Mouse (Mus musculus) stomach, postnatal 0 days (tissue): ENCODE results near the gene Ppp1cb. TPM values are rescaled to one million over a fixed set of nuclear protein-coding genes. Genes with fewer than 3 reads are reported as not detected.

Source experiments
- ATAC-seq: fragments of 200-750 bp; cut with Nextera tagmentation; 2 replicates; pipeline ENCODE4 v1.8.0; 2017; ENCODE audit not compliant: low FRiP score, low TSS enrichment
- DNase-seq: peaks from one replicate; pipeline ENCODE4 v3.0.0-alpha.2; 2016; ENCODE audit warnings: low spot score
- H3K27ac ChIP-seq: fragments of 300-500 bp; sonication (generic); replicated peaks from 2 replicates; pipeline ENCODE4 v1.5.1; 2014; ENCODE audit warnings: mild to moderate bottlenecking, control low read depth
- H3K27me3 ChIP-seq: fragments of 300-500 bp; sonication (generic); 2 replicates; pipeline ENCODE4 v1.6.1; 2014; ENCODE audit warnings: low read length; ENCODE audit not compliant: control insufficient read depth, insufficient read depth
- H3K36me3 ChIP-seq: fragments of 300-500 bp; sonication (generic); 2 replicates; pipeline ENCODE4 v1.6.1; 2014; ENCODE audit warnings: low read length, mixed read lengths; ENCODE audit not compliant: control insufficient read depth, insufficient read depth
- H3K4me1 ChIP-seq: fragments of 300-500 bp; sonication (generic); replicated peaks from 2 replicates; pipeline ENCODE4 v1.6.1; 2014; ENCODE audit warnings: antibody characterized with exemption; ENCODE audit not compliant: control insufficient read depth, insufficient read depth
- H3K4me2 ChIP-seq: fragments of 300-500 bp; sonication (generic); replicated peaks from 2 replicates; pipeline ENCODE4 v1.6.1; 2014; ENCODE audit warnings: low read depth, mild to moderate bottlenecking, control low read depth, moderate library complexity
- H3K4me3 ChIP-seq: fragments of 300-500 bp; sonication (generic); 2 replicates; pipeline ENCODE4 v1.5.1; 2014; ENCODE audit warnings: low read depth, low read length, control low read depth
- H3K9ac ChIP-seq: fragments of 300-500 bp; sonication (generic); 2 replicates; pipeline ENCODE4 v1.6.1; 2014; ENCODE audit warnings: mild to moderate bottlenecking, low read length, control low read depth, mixed read lengths
- H3K9me3 ChIP-seq: fragments of 300-500 bp; sonication (generic); 2 replicates; pipeline ENCODE4 v1.6.1; 2016; ENCODE audit warnings: low read length; ENCODE audit not compliant: control insufficient read depth
- CTCF ChIP-seq: IDR thresholded peaks from 2 replicates; pipeline ENCODE4 v1.5.1; 2016; ENCODE audit warnings: antibody characterized with exemption, low read depth, mild to moderate bottlenecking, moderate library complexity
- EP300 ChIP-seq: optimal IDR thresholded peaks from 2 replicates; pipeline ENCODE3; 2016; ENCODE audit warnings: antibody characterized with exemption
- WGBS: fragments of 180-500 bp; shearing (Covaris S2); extraction: QIAGEN DNeasy Blood & Tissue Kit; methylation state at CpG from one replicate; pipeline ENCODE4 v1.1.7; 2014; 5-methylcytosine and 5-hydroxymethylcytosine counted together
- polyA plus RNA-seq: library from polyadenylated mRNA; unstranded; fragments of >200 nt; fragmentation: Nextera tagmentation; extraction: Ambion mirVana; gene quantifications from 2 replicates; pipeline ENCODE4 v1.2.1, GENCODE M21; 2015

The Ppp1cb gene
- polyA plus RNA-seq, 1 experiment from 2014 or later = 193 TPM

DNA sequence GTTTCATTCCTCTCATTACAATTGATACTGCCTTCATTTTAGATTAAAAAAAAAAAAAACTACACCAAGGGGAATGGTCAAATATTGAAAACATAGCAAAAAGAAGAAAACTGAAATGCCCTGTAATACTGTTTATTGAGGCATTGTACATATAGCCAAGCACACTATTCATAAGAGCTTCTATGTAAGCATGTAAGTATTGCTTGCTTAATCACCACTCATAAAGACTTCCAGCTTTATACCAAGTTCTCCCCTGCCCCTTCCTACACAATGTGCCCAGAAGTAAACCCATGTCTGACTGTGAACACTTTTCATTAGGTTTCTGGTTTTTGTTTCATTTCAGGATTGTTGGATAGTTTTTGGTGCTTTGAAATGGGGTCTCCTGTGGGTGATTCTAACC, 11.8 kb upstream of the Ppp1cb start:
- H3K4me1 ChIP-seq = no peaks in the 10 kb centered on the region
- no peak overlapping the region for H3K4me3 ChIP-seq
- no peaks in the 10 kb centered on the region for H3K27me3 ChIP-seq
- H3K36me3 ChIP-seq = no peaks in the 10 kb centered on the region
- DNase-seq (no peak), ATAC-seq (no peak)
- H3K9ac ChIP-seq = no peak overlapping the region
- H3K9me3 ChIP-seq = no peaks in the 10 kb centered on the region
- TF ChIP-seq CTCF = no peak
- no peak for TF ChIP-seq EP300
- no peak overlapping the region for H3K4me2 ChIP-seq
- H3K27ac ChIP-seq = no peak overlapping the region

DNA sequence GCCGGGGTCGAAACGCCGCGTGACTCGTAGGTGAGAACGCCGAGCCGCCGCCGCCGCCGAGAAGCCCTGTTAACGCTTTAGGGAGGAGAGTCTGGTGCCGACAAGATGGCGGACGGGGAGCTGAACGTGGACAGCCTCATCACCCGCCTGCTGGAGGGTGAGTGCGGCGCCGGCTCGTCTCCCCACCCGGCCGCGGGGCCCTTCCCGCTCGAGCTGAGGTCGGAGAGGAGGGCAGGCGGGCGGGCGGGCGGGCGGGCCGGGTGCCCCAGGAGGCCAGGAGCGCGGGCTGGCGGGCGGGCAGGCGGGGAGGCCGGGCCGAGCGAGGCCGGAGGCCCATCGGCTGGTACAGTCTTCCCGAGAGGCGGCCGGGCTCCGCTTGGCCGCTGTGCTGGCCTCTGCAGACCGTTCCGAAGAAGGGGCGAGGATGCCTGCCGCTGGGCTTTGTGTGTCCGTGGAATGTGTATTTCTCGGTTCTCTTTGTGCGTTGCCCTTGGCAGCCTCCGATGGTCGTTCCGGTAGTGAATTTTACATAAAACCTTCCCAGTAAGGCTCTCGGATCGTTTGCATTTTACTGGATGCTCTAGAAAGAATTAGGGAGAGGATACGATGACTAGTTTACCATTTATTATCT, 723 bp downstream of the Ppp1cb start:
- ATAC-seq = peak; percentile 80
- peak overlapping the region; percentile 55 for H3K4me2 ChIP-seq
- no peaks in the 10 kb centered on the region for H3K27me3 ChIP-seq
- no peak for TF ChIP-seq EP300
- no peak for TF ChIP-seq CTCF
- under 1% methylated on average over 52 of the region's 63 CpGs for WGBS
- H3K9ac ChIP-seq = peak overlapping the region; percentile 98
- no peaks in the 10 kb centered on the region for H3K36me3 ChIP-seq
- DNase-seq = no peak
- H3K4me3 ChIP-seq = peak overlapping the region; percentile 89
- H3K4me1 ChIP-seq = no peaks in the 10 kb centered on the region
- H3K9me3 ChIP-seq = no peaks in the 10 kb centered on the region
- peak overlapping the region; percentile 99 for H3K27ac ChIP-seq

DNA sequence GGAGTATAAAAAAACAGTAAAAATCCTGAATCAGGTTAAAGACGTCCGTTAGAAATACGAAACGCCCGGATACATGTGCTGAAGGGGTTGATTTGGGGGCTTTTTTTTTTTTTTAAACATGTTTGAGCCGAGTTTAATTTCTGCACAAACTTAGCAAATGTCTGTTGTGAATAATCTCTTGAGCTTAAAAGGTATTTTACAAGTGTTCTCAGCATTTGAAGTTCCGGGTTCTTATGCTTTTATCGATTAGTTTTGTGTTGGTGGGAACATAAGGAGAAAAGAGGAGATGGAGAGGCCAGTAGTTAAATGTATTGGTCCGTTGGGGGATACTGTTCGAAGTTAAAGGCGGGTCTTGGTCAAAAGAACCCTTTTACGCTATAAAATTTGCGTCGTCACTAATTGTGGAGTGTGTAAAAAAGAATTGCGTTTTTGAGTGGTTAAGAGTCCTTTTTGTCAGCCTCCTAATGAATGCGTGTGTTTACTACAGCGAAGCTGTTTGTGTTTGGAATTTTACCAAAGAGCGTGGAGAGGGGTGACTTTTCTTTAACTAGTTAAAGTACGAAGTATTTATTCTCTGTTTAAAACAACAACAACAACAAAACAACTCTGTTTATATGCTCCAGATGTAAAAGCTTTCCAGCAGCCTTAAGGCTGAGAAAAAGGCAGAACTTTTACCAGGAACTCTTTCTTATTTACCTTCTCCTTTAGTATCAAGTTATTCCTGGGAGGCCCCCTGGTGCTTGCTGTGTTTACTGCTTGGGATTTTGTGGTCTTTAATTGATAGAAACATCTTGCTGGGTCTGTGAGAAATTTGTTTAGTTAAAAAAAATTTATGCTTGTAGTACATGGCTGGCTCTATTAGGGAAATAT, 1.5 kb downstream of the Ppp1cb start:
- TF ChIP-seq EP300 (no peak), CTCF (peak; percentile 69)
- DNase-seq = peak; percentile 65

DNA sequence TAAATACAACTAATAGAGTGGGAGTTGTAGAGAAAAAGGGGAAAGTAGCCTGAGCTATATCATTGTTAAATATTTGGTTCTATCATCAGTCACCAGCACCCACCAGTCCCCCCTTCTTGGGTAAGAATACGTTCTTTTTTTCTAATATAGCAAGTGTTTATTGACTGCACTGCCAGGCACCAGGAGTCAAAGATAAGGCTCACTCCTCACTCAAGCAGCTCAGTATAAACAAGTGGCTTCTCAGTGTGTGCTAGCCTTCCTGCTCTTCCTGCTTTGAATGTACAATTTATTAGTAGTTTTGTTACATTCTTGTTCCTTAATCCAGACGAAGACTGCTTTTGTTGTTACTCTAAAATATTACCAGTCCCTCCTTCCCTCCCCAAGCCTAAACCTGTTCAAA, 2.3 kb downstream of the Ppp1cb start:
- ATAC-seq (no peak), DNase-seq (no peak)
- Histone ChIP-seq H3K9me3 (no peaks in the 10 kb centered on the region), H3K27ac (0 out of 2 replicates have a peak overlapping the region, but pooled peaks have one; percentile 24), H3K9ac (no peak overlapping the region), H3K36me3 (no peaks in the 10 kb centered on the region), H3K4me1 (no peaks in the 10 kb centered on the region), H3K4me3 (peak overlapping the region; percentile 31), H3K27me3 (no peaks in the 10 kb centered on the region), H3K4me2 (peak overlapping the region; percentile 46)
- TF ChIP-seq CTCF (no peak), EP300 (no peak)
- 3% methylated on average over 2 of the region's 2 CpGs for WGBS

More for the DNA sequence above, 1.5 kb downstream of the Ppp1cb start:
- no peaks in the 10 kb centered on the region for H3K27me3 ChIP-seq
- no peaks in the 10 kb centered on the region for H3K9me3 ChIP-seq
- peak overlapping the region; percentile 55 for H3K4me2 ChIP-seq
- ATAC-seq = no peak
- no peaks in the 10 kb centered on the region for H3K4me1 ChIP-seq
- WGBS = under 1% methylated on average over 19 of the region's 19 CpGs
- H3K4me3 ChIP-seq = peak overlapping the region; percentile 89
- H3K9ac ChIP-seq = peak overlapping the region; percentile 98
- H3K27ac ChIP-seq = peak overlapping the region; percentile 99
- no peaks in the 10 kb centered on the region for H3K36me3 ChIP-seq

DNA sequence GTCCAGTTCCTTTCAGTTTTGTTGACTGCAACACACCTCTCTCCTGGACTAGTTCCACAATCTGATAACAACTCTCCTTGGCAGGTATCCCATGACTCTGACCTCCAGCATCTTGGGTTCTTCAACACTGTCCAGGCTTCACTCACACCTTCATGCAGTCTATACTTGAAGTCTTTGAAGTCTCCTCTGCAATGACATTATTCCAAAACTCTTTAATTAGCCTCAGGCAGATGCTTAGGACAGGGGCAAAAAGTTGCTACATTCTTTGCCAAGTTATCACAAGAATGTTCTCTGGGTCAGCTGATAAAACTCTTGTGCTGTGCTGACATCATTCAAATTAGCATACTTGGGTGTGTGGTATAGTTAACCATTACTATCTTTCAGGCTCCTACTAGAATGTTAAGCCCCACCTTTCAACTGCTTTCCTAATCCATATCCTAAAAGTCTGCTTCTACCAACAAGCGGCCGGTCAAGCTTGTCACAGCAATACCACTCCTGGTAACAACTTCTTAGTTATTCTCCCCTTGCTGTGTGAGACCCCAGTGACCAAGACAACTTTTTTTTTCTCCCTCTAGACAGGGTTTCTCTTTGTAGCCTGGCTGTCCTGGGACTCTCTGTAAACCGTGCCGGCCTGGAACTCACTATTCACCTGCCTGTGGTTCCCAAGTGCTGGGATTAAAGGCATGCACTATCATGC, 13.8 kb downstream of the Ppp1cb start:
- 62% methylated on average over 4 of the region's 4 CpGs for WGBS
- H3K27ac ChIP-seq = peak overlapping the region; percentile 61; the same call in 1 of the 2 replicates
- H3K4me1 ChIP-seq = peaks cover 4% of the 10 kb centered on the region
- no peaks in the 10 kb centered on the region for H3K9me3 ChIP-seq
- peak; percentile 78 for ATAC-seq
- H3K4me3 ChIP-seq = no peak overlapping the region
- no peaks in the 10 kb centered on the region for H3K27me3 ChIP-seq
- H3K36me3 ChIP-seq = no peaks in the 10 kb centered on the region
- TF ChIP-seq EP300 (no peak), CTCF (no peak)
- DNase-seq = no peak
- H3K9ac ChIP-seq = no peak overlapping the region
- H3K4me2 ChIP-seq = no peak overlapping the region

DNA sequence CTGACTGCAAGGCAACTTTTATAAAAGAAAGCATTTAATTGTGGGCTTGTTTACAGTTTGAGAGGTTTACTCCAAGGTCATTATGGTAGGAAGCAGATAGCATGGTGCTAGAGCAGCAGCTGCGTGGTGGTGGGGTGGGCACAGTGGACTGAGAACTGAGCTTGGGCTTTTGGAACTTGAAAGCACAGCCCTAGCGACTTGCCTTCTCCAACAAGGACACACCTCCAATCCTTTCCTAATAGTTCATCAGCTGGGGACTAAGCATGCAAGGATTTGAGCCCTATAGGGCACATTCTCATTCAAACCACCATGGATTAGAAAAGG, 14.3 kb downstream of the Ppp1cb start:
- Histone ChIP-seq H3K9ac (no peak overlapping the region), H3K27me3 (no peaks in the 10 kb centered on the region), H3K9me3 (no peaks in the 10 kb centered on the region), H3K36me3 (no peaks in the 10 kb centered on the region), H3K4me2 (no peak overlapping the region), H3K27ac (peak overlapping the region; percentile 61; the same call in 1 of the 2 replicates), H3K4me3 (no peak overlapping the region), H3K4me1 (peaks cover 4% of the 10 kb centered on the region)
- ATAC-seq = peak; percentile 36; the same call in 1 of the 2 replicates
- WGBS = 47% methylated on average over 2 of the region's 2 CpGs
- no peak for DNase-seq
- TF ChIP-seq CTCF (no peak), EP300 (no peak)
